Mouse (Mus musculus) urinary bladder, postnatal 14 days (tissue): ENCODE data around the gene Atp8a2.
"Not testable (repeated sequence)": the region's sequence is repeated elsewhere in the genome, so short reads cannot be mapped to it uniquely, and the experiment has no call there.

Source experiments
- DNase-seq: peaks from one replicate; pipeline ENCODE4 v3.0.0; 2021; ENCODE audit warnings: low spot score

Atp8a2 gene

DNA sequence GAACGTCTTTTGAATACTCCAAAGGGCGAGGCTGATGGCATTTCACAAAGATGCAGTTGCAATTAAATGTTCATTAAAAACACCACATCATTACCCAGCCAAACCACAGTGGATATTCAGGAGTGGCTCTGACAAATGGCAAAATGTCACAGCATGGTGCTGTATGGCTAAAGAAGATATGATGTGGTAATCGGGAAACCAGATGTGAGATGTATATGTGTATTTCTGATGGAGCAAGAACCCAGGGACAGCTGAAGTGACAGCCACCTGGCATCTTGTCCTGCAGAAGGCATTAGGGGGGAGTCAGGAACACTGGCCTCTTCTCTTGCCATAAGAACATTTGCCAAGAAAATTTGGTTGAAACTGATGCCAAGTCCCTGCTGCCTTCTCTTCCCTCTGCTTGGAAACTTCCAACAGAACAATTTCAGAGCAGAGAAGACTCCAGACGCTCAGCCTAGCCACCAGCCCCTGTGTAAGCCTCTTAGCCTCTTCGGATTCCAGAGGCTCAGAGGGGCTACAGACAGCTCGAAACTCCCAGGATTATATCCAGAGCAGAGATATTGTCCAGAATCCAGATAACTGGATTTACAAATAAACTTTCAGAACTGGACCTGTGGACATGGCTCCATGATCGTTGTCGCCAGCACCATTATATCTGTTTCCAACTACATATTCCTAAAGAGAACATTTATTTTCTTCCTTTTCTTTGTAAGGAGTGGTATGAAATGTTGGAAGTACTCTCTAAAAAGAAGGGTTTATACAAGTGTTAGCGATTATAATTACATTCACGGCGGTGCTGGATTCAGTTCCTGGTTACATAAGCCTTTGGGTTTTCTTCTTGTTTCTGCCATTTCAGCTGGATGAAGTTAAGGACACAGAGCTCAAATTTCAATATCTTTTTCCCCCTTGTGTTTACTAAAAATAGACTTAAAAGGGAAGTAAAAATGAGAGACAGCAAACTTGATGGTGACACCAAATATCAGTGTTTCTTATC is 413.3 kb downstream of the Atp8a2 start:
- no peak for DNase-seq

DNA sequence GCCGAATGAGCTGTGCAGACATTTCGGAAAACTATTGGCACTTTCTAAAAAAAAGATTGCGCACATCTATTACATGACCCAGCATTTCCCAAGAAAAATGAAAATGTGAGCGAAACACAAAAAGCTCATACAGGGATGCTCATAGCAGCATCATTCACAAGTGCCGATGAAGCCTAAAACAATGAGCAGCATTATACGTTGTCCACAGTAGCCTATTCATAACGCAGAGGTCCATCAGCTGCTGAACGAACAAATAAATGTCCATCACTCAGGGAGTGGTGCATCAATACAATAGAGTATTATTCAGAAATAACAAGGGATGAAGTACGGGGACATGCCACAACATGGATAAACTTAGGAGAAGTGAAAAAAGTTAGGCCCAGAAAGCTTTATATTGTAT is 416.6 kb downstream of the Atp8a2 start:
- DNase-seq: no peak

DNA sequence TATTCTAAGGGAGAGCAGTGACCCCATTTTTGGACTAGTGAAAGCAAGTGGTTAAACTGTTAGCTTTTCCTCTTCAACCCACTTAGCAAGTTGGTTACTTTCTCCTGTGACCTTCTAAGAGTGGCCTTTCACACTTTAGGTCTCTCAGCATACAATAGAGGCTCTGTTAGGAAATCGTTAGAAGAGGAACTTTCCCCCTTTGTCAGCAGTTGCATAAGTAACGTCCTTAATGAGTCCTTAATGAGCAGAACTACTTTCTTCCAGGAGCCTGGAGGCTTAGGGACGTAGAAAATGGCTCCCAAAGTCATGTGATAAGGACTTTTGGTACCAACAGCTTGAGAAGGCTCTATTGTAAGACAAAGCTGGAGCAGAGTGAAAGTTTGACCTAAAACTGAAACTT is 434.8 kb downstream of the Atp8a2 start:
- no peak for DNase-seq

DNA sequence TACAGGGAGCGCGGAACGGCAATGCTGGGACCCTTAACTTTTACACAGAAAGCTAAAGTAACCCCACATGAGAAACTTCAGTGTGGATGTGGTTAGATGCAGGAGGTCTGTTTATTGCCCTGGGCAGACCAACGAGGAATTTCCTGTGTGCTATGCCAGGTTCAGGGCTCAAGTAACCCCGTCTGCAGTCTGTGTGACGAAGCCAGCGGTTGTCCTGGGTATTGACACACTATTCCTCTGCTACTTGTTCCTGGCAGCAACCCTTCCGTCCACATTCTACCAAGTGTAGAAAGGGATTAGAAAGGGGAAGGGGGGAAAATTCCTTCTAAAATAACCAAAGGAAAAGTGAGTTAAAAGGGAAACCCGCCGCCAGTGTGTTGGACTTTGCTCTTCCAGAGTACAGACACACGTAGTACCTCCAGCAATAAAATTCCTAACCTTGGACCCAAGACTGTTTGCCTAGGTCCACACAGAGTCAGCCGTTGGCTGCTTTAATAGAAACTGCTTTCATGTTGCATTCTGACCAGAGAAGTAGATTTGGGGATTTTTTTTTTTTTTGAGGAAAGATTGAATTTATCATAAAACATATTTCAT is 437.0 kb downstream of the Atp8a2 start:
- DNase-seq: no peak

GRCm38 (mm10) chr14:59759196-59759839 is 437.7 kb downstream of the Atp8a2 start:
- no peak for DNase-seq

GRCm38 (mm10) chr14:59752401-59752800 is 444.6 kb downstream of the Atp8a2 start:
- no peak for DNase-seq

DNA sequence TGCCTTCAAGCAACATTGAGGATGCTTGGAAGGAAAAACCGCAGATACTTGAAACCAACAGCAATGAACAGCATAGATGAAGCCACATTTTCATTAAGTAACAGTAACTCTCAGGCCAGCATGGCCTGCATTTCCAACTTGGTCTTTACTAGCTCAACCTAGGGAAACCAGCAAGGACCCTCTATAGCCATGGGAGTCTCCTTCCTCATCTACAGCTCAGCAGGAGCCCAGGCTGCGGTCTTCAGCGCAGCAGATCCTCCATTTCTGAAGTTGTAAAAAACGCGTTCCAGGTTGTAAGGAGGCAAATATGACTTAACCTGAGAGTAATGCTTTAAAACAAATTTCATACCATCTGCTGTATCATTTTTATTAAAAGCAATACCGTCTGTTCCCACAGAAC is 447.0 kb downstream of the Atp8a2 start:
- DNase-seq: no peak

GRCm38 (mm10) chr14:59745676-59746075 is 451.3 kb downstream of the Atp8a2 start:
- DNase-seq: no peak

- DNase-seq: no peak
These were observed 455.2 kb downstream of the Atp8a2 start for GRCm38 (mm10) chr14:59741752-59742151.

DNA sequence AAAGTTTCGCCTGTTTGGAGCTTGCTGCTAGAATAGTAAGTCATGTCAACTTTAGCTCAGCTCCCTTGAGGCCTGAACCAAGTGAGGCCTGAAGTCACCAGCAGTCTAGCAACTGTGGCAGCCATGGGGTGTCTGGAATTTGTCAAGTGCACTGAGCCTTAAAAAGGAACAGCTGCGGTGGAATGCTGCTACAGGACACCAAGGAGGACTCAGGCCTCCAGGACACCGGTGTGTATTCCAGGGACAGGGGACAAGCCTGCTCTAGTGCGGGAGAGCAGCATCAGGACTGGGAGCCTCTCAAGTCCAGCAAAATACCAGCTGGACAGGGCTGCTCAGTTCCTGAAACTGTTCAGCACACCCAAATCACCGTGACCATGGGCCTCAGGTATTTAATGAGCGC is 457.5 kb downstream of the Atp8a2 start:
- no peak for DNase-seq

DNA sequence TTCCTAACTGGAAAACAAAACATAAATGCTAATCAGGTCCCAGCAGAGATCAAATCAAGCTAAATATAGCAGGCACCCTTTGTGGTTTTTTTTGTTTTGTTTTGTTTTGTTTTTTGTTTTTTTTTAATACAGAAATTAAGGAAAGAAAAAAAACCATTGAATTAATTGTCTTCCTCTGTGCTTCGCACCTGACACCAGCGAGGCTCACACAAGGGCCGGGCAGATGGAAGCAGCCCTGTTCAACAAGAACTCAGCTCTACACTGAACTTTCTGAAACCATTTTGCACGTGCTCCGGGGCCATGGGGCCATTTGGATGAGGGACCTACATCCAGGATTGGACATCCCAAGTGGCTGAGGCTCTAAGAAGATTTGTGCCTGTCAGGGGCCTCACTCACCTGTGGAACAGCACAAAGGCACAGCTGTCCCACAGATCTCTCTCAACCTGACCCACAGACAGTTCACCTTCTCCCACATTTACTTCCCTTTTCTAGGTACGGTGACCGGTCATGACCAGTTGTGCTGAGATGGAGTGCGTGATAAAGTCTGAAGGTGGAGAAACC is 459.2 kb downstream of the Atp8a2 start:
- DNase-seq: no peak

DNA sequence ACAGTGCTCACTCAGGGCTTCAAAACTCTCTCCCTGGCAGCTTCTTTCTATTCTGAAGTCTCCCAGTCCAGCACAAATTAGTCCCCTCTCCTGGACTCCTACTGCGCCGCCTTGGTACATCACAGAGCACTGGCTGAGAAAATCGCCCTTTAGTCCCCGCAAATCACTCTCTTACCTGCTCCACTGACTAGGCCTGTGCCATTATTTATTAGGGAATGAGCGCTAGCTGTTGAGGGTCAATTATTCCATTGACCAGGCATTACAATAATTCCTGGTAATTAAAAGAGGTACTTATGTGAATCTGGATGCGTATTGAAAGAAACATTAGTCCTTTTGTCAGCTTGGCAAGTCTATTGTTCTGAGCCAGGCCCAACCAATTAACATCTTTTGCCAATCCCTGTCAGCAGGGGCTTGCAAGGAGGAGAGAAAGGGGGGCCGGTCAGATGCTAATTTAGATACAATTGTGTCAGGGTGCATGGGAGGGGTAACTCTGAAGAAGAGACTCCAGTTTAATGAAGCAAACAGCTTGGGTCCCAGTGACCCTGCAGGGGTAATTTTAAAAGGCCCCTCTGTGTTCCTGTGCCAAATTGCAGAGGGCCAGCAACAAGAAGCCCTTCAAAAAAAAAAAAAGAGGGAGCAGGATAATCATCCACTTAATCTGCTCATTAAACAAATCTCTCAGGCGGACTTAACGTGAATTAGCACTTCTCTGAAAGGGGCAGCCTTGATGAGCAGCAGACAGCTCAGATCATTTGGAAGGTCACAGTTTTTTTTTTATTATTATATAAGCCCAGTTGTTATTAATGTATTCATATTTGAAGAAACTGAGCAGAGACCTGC is 459.9 kb downstream of the Atp8a2 start:
- DNase-seq: no peak

DNA sequence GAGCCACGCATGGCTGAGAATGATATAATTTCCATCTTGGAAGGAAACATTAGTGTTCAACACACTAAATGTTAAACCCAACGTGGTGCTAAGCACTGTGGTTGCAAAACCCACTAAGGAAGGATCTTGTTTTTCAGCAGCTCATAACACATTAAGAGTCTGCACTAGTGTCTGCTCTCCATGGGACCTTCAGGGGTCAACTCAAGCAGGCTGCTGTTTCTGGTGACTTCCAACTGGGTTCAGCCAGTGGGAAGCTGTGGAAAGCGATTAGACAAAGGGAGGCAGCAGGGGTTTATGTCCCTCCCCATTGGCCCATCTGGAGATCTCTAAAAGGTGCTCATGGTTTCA is 467.0 kb downstream of the Atp8a2 start:
- DNase-seq: no peak

- no peak for DNase-seq
These were observed 467.5 kb downstream of the Atp8a2 start for GRCm38 (mm10) chr14:59729298-59730042.

- no peak for DNase-seq
These were observed 470.0 kb downstream of the Atp8a2 start for GRCm38 (mm10) chr14:59727016-59727415.

- DNase-seq: no peak
These were observed 473.8 kb downstream of the Atp8a2 start for GRCm38 (mm10) chr14:59723163-59723562.

DNA sequence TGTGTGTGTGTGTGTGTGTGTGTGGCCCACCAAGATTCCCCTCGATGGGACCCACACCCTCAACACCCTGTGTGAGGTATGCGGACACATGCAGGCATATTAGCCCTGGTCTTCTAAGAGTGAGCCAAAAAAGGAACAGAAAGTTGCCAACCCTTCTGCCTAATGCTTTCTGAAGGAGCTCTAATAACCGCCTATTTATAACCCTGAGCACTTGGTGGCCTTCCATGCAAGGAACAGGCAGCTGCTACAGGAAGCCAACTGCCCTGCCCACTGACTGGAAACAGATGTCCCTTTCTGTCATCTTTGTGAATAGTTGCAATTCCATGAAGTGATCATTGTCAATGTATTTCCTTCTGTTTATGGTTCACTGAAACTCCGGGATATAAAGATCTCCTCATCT is 475.0 kb downstream of the Atp8a2 start:
- DNase-seq: no peak

- DNase-seq: no peak
These were observed 475.6 kb downstream of the Atp8a2 start for GRCm38 (mm10) chr14:59721356-59721755.

DNA sequence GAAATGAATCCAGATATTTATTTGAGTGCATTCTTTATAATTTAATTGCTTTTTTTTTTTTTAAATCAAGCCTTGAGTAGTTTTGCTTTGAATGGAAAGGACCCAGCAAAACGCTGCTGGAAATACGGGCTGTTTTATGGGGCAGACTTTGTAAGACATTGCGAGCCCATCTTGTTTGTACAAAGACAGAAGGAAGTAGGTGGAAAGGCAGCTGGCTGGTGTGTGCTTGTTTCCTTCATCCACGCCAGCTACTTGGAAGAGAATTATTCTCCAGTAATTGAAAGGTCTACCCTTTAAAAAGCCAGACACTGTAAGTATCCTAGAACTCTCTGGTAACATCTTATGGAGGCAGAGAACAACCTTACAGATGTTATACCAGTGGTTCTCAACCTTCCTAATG is 476.6 kb downstream of the Atp8a2 start:
- DNase-seq: no peak

DNA sequence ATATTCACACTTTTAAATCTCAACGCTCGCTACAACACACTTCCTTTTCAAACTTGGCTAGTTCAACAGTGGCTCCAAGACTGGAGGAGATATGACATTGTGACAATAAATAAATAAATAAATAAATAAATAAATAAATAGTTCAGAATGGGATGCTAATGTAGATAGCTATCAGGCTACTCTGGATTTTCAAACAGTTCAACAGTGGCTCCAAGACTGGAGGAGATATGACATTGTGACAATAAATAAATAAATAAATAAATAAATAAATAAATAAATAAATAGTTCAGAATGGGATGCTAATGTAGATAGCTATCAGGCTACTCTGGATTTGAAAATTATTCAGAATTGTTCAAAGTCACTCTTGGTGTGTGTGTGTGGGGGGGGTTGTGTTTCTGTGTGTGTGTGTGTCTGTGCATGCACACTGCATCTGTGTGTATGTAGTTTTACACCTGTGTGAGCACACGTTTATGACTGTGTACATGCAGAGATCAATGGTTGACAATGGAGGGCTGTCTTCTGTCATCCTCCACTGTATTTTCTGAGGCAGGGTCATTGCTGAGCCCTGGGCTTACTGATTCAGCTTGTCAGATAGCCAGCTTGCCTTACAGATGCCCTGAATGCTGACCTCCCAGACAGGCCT is 480.4 kb downstream of the Atp8a2 start:
- DNase-seq: not testable (repeated sequence)
